In genomic region chr11:76253145-76253917, GRCm38 (mm10) we compare ENCODE assay signal across 8 mouse cellular contexts. TPM values are rescaled to one million over a fixed set of nuclear protein-coding genes. Genes with fewer than 3 reads are reported as not detected.
A peak's percentile ranks its signal among the peaks of the same experiment; 100 is the strongest.
DNase-seq lines count a peak whose midpoint lies in the region; ATAC-seq and TF ChIP-seq lines count a peak whose summit lies in the region.

No protein-coding gene starts in this region.

- no peaks in the 10 kb centered on the region for H3K4me1 ChIP-seq in heart, postnatal 0 days (ENCODE audit: control insufficient read depth, insufficient read depth)
- no peaks in the 10 kb centered on the region for H3K4me1 ChIP-seq in liver, embryonic 14.5 days (replicated peaks; ENCODE audit: control insufficient read depth in 2 of 2, insufficient read depth in 2 of 2, low read length in 1 of 2)
- H3K4me1 ChIP-seq in neural tube, embryonic 13.5 days (replicated peaks): peaks cover 33% of the 10 kb centered on the region
- no peaks in the 10 kb centered on the region for H3K4me1 ChIP-seq in stomach, postnatal 0 days (replicated peaks; ENCODE audit: control insufficient read depth, insufficient read depth)

- H3K27ac ChIP-seq in heart, postnatal 0 days (ENCODE audit: low read depth): no peak overlapping the region
- H3K27ac ChIP-seq in liver, embryonic 14.5 days: no peak overlapping the region
- peak overlapping the region; percentile 72 for H3K27ac ChIP-seq in neural tube, embryonic 13.5 days (replicated peaks)
- no peak overlapping the region; the same call in 1 of the 2 replicates for H3K27ac ChIP-seq in stomach, postnatal 0 days (replicated peaks)

- H3K27me3 ChIP-seq in heart, postnatal 0 days (ENCODE audit: control insufficient read depth, insufficient read depth, low read length): no peaks in the 10 kb centered on the region
- no peaks in the 10 kb centered on the region for H3K27me3 ChIP-seq in liver, embryonic 14.5 days (ENCODE audit: control insufficient read depth, insufficient read depth, low read length)
- H3K27me3 ChIP-seq in neural tube, embryonic 13.5 days: no peaks in the 10 kb centered on the region
- H3K27me3 ChIP-seq in stomach, postnatal 0 days (ENCODE audit: control insufficient read depth, insufficient read depth, low read length): no peaks in the 10 kb centered on the region

- H3K4me3 ChIP-seq in heart, postnatal 0 days (ENCODE audit: low read depth, low read length): no peak overlapping the region
- no peak overlapping the region for H3K4me3 ChIP-seq in liver, embryonic 14.5 days (ENCODE audit: insufficient read depth in 1 of 2, low read depth in 2 of 2, low read length in 2 of 2)
- no peak overlapping the region for H3K4me3 ChIP-seq in neural tube, embryonic 13.5 days
- no peak overlapping the region for H3K4me3 ChIP-seq in stomach, postnatal 0 days (ENCODE audit: low read depth, low read length)

- no peak overlapping the region for H3K9ac ChIP-seq in heart, postnatal 0 days (replicated peaks; ENCODE audit: low read depth, low read length)
- no peak overlapping the region for H3K9ac ChIP-seq in liver, embryonic 14.5 days (replicated peaks)
- H3K9ac ChIP-seq in neural tube, embryonic 13.5 days: 0 out of 2 replicates have a peak overlapping the region, but pooled peaks have one; percentile 35
- H3K9ac ChIP-seq in stomach, postnatal 0 days (ENCODE audit: low read length): no peak overlapping the region

- peaks cover 29% of the 10 kb centered on the region for H3K36me3 ChIP-seq in heart, postnatal 0 days (replicated peaks; ENCODE audit: control insufficient read depth, insufficient read depth, low read length)
- peaks cover 14% of the 10 kb centered on the region for H3K36me3 ChIP-seq in liver, embryonic 14.5 days (replicated peaks; ENCODE audit: control insufficient read depth, insufficient read depth, low read depth)
- H3K36me3 ChIP-seq in neural tube, embryonic 13.5 days: peaks cover 46% of the 10 kb centered on the region
- peaks cover 6% of the 10 kb centered on the region; the same call in 1 of the 2 replicates for H3K36me3 ChIP-seq in stomach, postnatal 0 days (ENCODE audit: control insufficient read depth, insufficient read depth, low read length)

- no peak overlapping the region for H3K4me2 ChIP-seq in heart, postnatal 0 days (ENCODE audit: low read depth, low read length)
- no peak overlapping the region for H3K4me2 ChIP-seq in liver, embryonic 14.5 days (ENCODE audit: low read depth)
- no peak overlapping the region for H3K4me2 ChIP-seq in neural tube, embryonic 13.5 days
- no peak overlapping the region for H3K4me2 ChIP-seq in stomach, postnatal 0 days (replicated peaks; ENCODE audit: low read depth)

- H3K9me3 ChIP-seq in heart, postnatal 0 days (replicated peaks; ENCODE audit: control insufficient read depth, low read length): no peaks in the 10 kb centered on the region
- H3K9me3 ChIP-seq in liver, embryonic 14.5 days (ENCODE audit: control insufficient read depth, low read length): no peaks in the 10 kb centered on the region
- H3K9me3 ChIP-seq in neural tube, embryonic 13.5 days: no peaks in the 10 kb centered on the region
- no peaks in the 10 kb centered on the region for H3K9me3 ChIP-seq in stomach, postnatal 0 days (ENCODE audit: control insufficient read depth, low read length)

- WGBS in heart, postnatal 0 days: 40% methylated on average over 5 of the region's 5 CpGs
- WGBS in liver, embryonic 14.5 days (ENCODE audit: insufficient replicate concordance): 57% methylated on average over 5 of the region's 5 CpGs
- 38% methylated on average over 5 of the region's 5 CpGs for WGBS in neural tube, embryonic 13.5 days
- WGBS in stomach, postnatal 0 days: 38% methylated on average over 5 of the region's 5 CpGs

- no peak for TF ChIP-seq EP300 in heart, postnatal 0 days (IDR thresholded peaks at IDR 0.05; ENCODE audit: low read depth)
- no peak for TF ChIP-seq EP300 in liver, embryonic 14.5 days (IDR thresholded peaks at IDR 0.05; ENCODE audit: low read depth)
- TF ChIP-seq EP300 in stomach, postnatal 0 days (optimal IDR thresholded peaks at IDR 0.05): no peak

- peak; percentile 84 for ATAC-seq in heart, postnatal 0 days (ENCODE audit: insufficient read depth, low read depth)
- ATAC-seq in liver, embryonic 14.5 days (ENCODE audit: insufficient read depth): peak; percentile 57; the same call in 1 of the 2 replicates
- peak; percentile 87 for ATAC-seq in neural tube, embryonic 13.5 days (ENCODE audit: low read depth)
- ATAC-seq in stomach, postnatal 0 days (ENCODE audit: low FRiP score, low TSS enrichment): peak; percentile 82

- peak; percentile 92 for TF ChIP-seq CTCF in heart, postnatal 0 days (IDR thresholded peaks at IDR 0.05; ENCODE audit: low read depth)
- peak; percentile 88 for TF ChIP-seq CTCF in liver, embryonic 14.5 days (IDR thresholded peaks at IDR 0.05; ENCODE audit: low read depth)
- peak; percentile 96 for TF ChIP-seq CTCF in stomach, postnatal 0 days (IDR thresholded peaks at IDR 0.05; ENCODE audit: low read depth)

- peak; percentile 89 for DNase-seq in CD4-positive, CD25-positive, alpha-beta regulatory T cell, adult 2 months (ENCODE audit: low read depth, low spot score)
- peak; percentile 89 for DNase-seq in brain, adult 2 months (ENCODE audit: low read depth, low spot score)
- DNase-seq in fibroblast of lung, adult 2 months (ENCODE audit: low read depth): peak; percentile 68
- DNase-seq in heart, postnatal 0 days (ENCODE audit: low spot score): peak; percentile 71
- peak; percentile 86 to 92 for DNase-seq in kidney, postnatal 25 days
- DNase-seq in liver, embryonic 14.5 days (ENCODE audit: low read depth in 3 of 3, low spot score in 3 of 3): peak in 2 of 3 experiments; percentile 18 to 53
- DNase-seq in stomach, postnatal 0 days (ENCODE audit: low spot score): peak; percentile 88

RNA-seq across cellular contexts. Expression of gene Glod4, which starts 9.8 kb away (rescaled TPM):
- total RNA-seq in heart, postnatal 0 days (2014; rRNA removed; ENCODE audit: low replicate concordance): 30.6 and 44.8 TPM in 2 replicates
- 102 and 104 TPM in 2 replicates for polyA plus RNA-seq in heart, postnatal 0 days (2015; fragmentation: Nextera tagmentation; extraction: Ambion mirVana)
- 10.7 and 17.9 TPM in 2 replicates for polyA plus RNA-seq in liver, embryonic 14.5 days (2012; rRNA removed)
- polyA plus RNA-seq in liver, embryonic 14.5 days (2014; fragmentation: Nextera tagmentation; extraction: Ambion mirVana): 60.7 and 62.6 TPM in 2 replicates
- 108 and 112 TPM in 2 replicates for polyA plus RNA-seq in neural tube, embryonic 13.5 days (2015; fragmentation: Nextera tagmentation; extraction: Ambion mirVana)
- 92.9 and 99.9 TPM in 2 replicates for polyA plus RNA-seq in stomach, postnatal 0 days (2015; fragmentation: Nextera tagmentation; extraction: Ambion mirVana)

RNA-seq across cellular contexts. Expression of gene Mrm3, which starts 9.8 kb away (rescaled TPM):
- total RNA-seq in heart, postnatal 0 days (2014; rRNA removed; ENCODE audit: low replicate concordance): 21.3 and 39.5 TPM in 2 replicates
- polyA plus RNA-seq in heart, postnatal 0 days (2015; fragmentation: Nextera tagmentation; extraction: Ambion mirVana): 27.6 and 31.8 TPM in 2 replicates
- 5.9 and 11.1 TPM in 2 replicates for polyA plus RNA-seq in liver, embryonic 14.5 days (2012; rRNA removed)
- polyA plus RNA-seq in liver, embryonic 14.5 days (2014; fragmentation: Nextera tagmentation; extraction: Ambion mirVana): 14.2 and 16.6 TPM in 2 replicates
- polyA plus RNA-seq in neural tube, embryonic 13.5 days (2015; fragmentation: Nextera tagmentation; extraction: Ambion mirVana): 19.7 and 20.8 TPM in 2 replicates
- 13.4 and 14.7 TPM in 2 replicates for polyA plus RNA-seq in stomach, postnatal 0 days (2015; fragmentation: Nextera tagmentation; extraction: Ambion mirVana)

RNA-seq across cellular contexts. Expression of gene Gemin4, which starts 35.9 kb away (rescaled TPM):
- 5.3 and 10.2 TPM in 2 replicates for total RNA-seq in heart, postnatal 0 days (2014; rRNA removed; ENCODE audit: low replicate concordance)
- 9.5 and 9.9 TPM in 2 replicates for polyA plus RNA-seq in heart, postnatal 0 days (2015; fragmentation: Nextera tagmentation; extraction: Ambion mirVana)
- polyA plus RNA-seq in liver, embryonic 14.5 days (2012; rRNA removed): 6.0 and 6.3 TPM in 2 replicates
- 13.9 and 14.8 TPM in 2 replicates for polyA plus RNA-seq in liver, embryonic 14.5 days (2014; fragmentation: Nextera tagmentation; extraction: Ambion mirVana)
- 14.6 and 16.9 TPM in 2 replicates for polyA plus RNA-seq in neural tube, embryonic 13.5 days (2015; fragmentation: Nextera tagmentation; extraction: Ambion mirVana)
- polyA plus RNA-seq in stomach, postnatal 0 days (2015; fragmentation: Nextera tagmentation; extraction: Ambion mirVana): 18.5 and 21.9 TPM in 2 replicates

RNA-seq across cellular contexts. Expression of gene Dbil5, which starts 35.9 kb away (rescaled TPM):
- total RNA-seq in heart, postnatal 0 days (2014; rRNA removed; ENCODE audit: low replicate concordance): not detected in 2 replicates
- polyA plus RNA-seq in heart, postnatal 0 days (2015; fragmentation: Nextera tagmentation; extraction: Ambion mirVana): 1.2 and 1.6 TPM in 2 replicates
- polyA plus RNA-seq in liver, embryonic 14.5 days (2012; rRNA removed): 0.18 and 0.36 TPM in 2 replicates
- 0.61 and 1.1 TPM in 2 replicates for polyA plus RNA-seq in liver, embryonic 14.5 days (2014; fragmentation: Nextera tagmentation; extraction: Ambion mirVana)
- 0.73 and 0.76 TPM in 2 replicates for polyA plus RNA-seq in neural tube, embryonic 13.5 days (2015; fragmentation: Nextera tagmentation; extraction: Ambion mirVana)
- 4.0 and 4.7 TPM in 2 replicates for polyA plus RNA-seq in stomach, postnatal 0 days (2015; fragmentation: Nextera tagmentation; extraction: Ambion mirVana)

Comparison
In these comparisons a context has a peak if more than half of its experiments do, and no peak if none do; other contexts are left out.
1. DNase-seq: peak in every context shown above with its lines; median percentile 89 in CD4-positive, CD25-positive, alpha-beta regulatory T cell, adult 2 months; 89 in brain, adult 2 months; 89 in kidney, postnatal 25 days; 88 in stomach, postnatal 0 days; 71 in heart, postnatal 0 days; 68 in fibroblast of lung, adult 2 months; 36 in liver, embryonic 14.5 days.